Mouse (Mus musculus): Measurements from ENCODE around the gene Olfr613. TPM values are rescaled to one million over a fixed set of nuclear protein-coding genes. Genes with fewer than 3 reads are reported as not detected.
"Not testable (repeated sequence)": the region's sequence is repeated elsewhere in the genome, so short reads cannot be mapped to it uniquely, and the experiment has no call there.

Olfr613 gene
- not detected for total RNA-seq (2021)

- DNase-seq (ENCODE audit: extremely low spot score in 1 of 2, low spot score in 2 of 2): no peak
- intact Hi-C loops (cut with DNase I): no loop called here
These were observed at the start of gene Olfr613 for GRCm38 (mm10) chr7:103547774-103548173. Gene Olfr613 (plus strand): TSS chr7:103548074.

GRCm38 (mm10) chr7:103512022-103512421 lies 35.9 kb upstream of the Olfr613 start, which contains the start of gene Olfr610:
Gene Olfr610 (minus strand): TSS chr7:103512122.
- DNase-seq (ENCODE audit: extremely low spot score in 1 of 2, low spot score in 2 of 2): no peak
- intact Hi-C loops (cut with DNase I): no loop called here

- intact Hi-C loops (cut with DNase I); DNase-seq (ENCODE audit: extremely low spot score in 1 of 2, low spot score in 2 of 2): not testable (repeated sequence)
These were observed 27.1 kb upstream of the Olfr613 start, which contains the start of gene Olfr611 for GRCm38 (mm10) chr7:103520746-103521145. Gene Olfr611 (minus strand): TSS chr7:103520846.

GRCm38 (mm10) chr7:103542617-103543016 lies 5.3 kb upstream of the Olfr613 start, which contains the start of gene Olfr612:
Gene Olfr612 (minus strand): TSS chr7:103542717.
- DNase-seq (ENCODE audit: extremely low spot score in 1 of 2, low spot score in 2 of 2); intact Hi-C loops (cut with DNase I): not testable (repeated sequence)

GRCm38 (mm10) chr7:103555779-103556178 lies 7.9 kb downstream of the Olfr613 start, which contains the start of gene Olfr615:
Gene Olfr615 (plus strand): TSS chr7:103556079.
- DNase-seq (ENCODE audit: extremely low spot score in 1 of 2, low spot score in 2 of 2): no peak
- intact Hi-C loops (cut with DNase I): no loop called here

GRCm38 (mm10) chr7:103569043-103569442 lies 21.2 kb downstream of the Olfr613 start, which contains the start of gene Olfr616:
Gene Olfr616 (minus strand): TSS chr7:103569143.
- intact Hi-C loops (cut with DNase I): no loop called here
- no peak for DNase-seq (ENCODE audit: extremely low spot score in 1 of 2, low spot score in 2 of 2)

- intact Hi-C loops (cut with DNase I): no loop called here
- no peak for DNase-seq (ENCODE audit: extremely low spot score in 1 of 2, low spot score in 2 of 2)
These were observed 24.9 kb downstream of the Olfr613 start, which contains the start of gene Olfr617 for GRCm38 (mm10) chr7:103572761-103573160. Gene Olfr617 (plus strand): TSS chr7:103573061.

- DNase-seq (ENCODE audit: extremely low spot score in 1 of 2, low spot score in 2 of 2): no peak
- intact Hi-C loops (cut with DNase I): no loop called here
These were observed 41.9 kb downstream of the Olfr613 start, which contains the start of gene Olfr618 for GRCm38 (mm10) chr7:103589803-103590202. Gene Olfr618 (plus strand): TSS chr7:103590103.

- no peak for DNase-seq (ENCODE audit: extremely low spot score in 1 of 2, low spot score in 2 of 2)
- intact Hi-C loops (cut with DNase I): no loop called here
These were observed 52.4 kb downstream of the Olfr613 start, which contains the start of gene Olfr619 for GRCm38 (mm10) chr7:103600275-103600674. Gene Olfr619 (plus strand): TSS chr7:103600575.

Small RNA genes lying within 50 kb of the gene (microRNA-seq; reads per million reads assigned to microRNA genes)
- gene Gm26506: not detected

Other genes starting within 250 kb of the Olfr613 start
- not detected for gene Olfr596, start 242.4 kb upstream of the Olfr613 start, total RNA-seq (2021)
- not detected for gene Olfr597, start 231.8 kb upstream of the Olfr613 start, total RNA-seq (2021)
- gene Olfr598, start 224.5 kb upstream of the Olfr613 start, total RNA-seq (2021): not detected
- not detected for gene Olfr599, start 212.2 kb upstream of the Olfr613 start, total RNA-seq (2021)
- not detected for gene Olfr600, start 198.4 kb upstream of the Olfr613 start, total RNA-seq (2021)
- gene Olfr601, start 185.4 kb upstream of the Olfr613 start, total RNA-seq (2021): not detected
- not detected for gene Olfr603, start 161.9 kb upstream of the Olfr613 start, total RNA-seq (2021)
- gene Usp17lc, start 133.0 kb upstream of the Olfr613 start, total RNA-seq (2021): not detected
- not detected for gene Olfr605, start 102.6 kb upstream of the Olfr613 start, total RNA-seq (2021)
- not detected for gene Olfr606, start 99.0 kb upstream of the Olfr613 start, total RNA-seq (2021)
- not detected for gene Olfr607, start 83.9 kb upstream of the Olfr613 start, total RNA-seq (2021)
- gene Olfr608, start 78.2 kb upstream of the Olfr613 start, total RNA-seq (2021): not detected
- not detected for gene Olfr609, start 50.0 kb upstream of the Olfr613 start, total RNA-seq (2021)
- not detected for gene Olfr610, start 36.0 kb upstream of the Olfr613 start, total RNA-seq (2021)
- gene Olfr611, start 27.2 kb upstream of the Olfr613 start, total RNA-seq (2021): not detected
- gene Olfr612, start 5.4 kb upstream of the Olfr613 start, total RNA-seq (2021): not detected
- not detected for gene Olfr615, start 8.0 kb downstream of the Olfr613 start, total RNA-seq (2021)
- gene Olfr616, start 21.1 kb downstream of the Olfr613 start, total RNA-seq (2021): not detected
- gene Olfr617, start 25.0 kb downstream of the Olfr613 start, total RNA-seq (2021): not detected
- gene Olfr618, start 42.0 kb downstream of the Olfr613 start, total RNA-seq (2021): not detected
- gene Olfr619, start 52.5 kb downstream of the Olfr613 start, total RNA-seq (2021): not detected
- not detected for gene Olfr620, start 64.5 kb downstream of the Olfr613 start, total RNA-seq (2021)
- not detected for gene Olfr622, start 94.6 kb downstream of the Olfr613 start, total RNA-seq (2021)
- gene Olfr623, start 115.6 kb downstream of the Olfr613 start, total RNA-seq (2021): not detected
- gene Olfr624, start 123.1 kb downstream of the Olfr613 start, total RNA-seq (2021): not detected
- gene Olfr625-ps1, start 134.6 kb downstream of the Olfr613 start, total RNA-seq (2021): not detected
- not detected for gene Olfr243, start 166.6 kb downstream of the Olfr613 start, total RNA-seq (2021)
- not detected for gene Olfr628, start 182.3 kb downstream of the Olfr613 start, total RNA-seq (2021)
- not detected for gene Olfr629, start 196.9 kb downstream of the Olfr613 start, total RNA-seq (2021)
- not detected for gene Olfr630, start 209.3 kb downstream of the Olfr613 start, total RNA-seq (2021)
- not detected for gene Olfr69, start 223.5 kb downstream of the Olfr613 start, total RNA-seq (2021)
- not detected for gene Olfr68, start 231.6 kb downstream of the Olfr613 start, total RNA-seq (2021)
- not detected for gene Olfr67, start 243.7 kb downstream of the Olfr613 start, total RNA-seq (2021)